Mouse (Mus musculus): ENCODE results near the gene Mpl. TPM values are rescaled to one million over a fixed set of nuclear protein-coding genes. Genes with fewer than 3 reads are reported as not detected.

Gene Mpl
- polyA plus RNA-seq, 1 experiment = not detected

DNA sequence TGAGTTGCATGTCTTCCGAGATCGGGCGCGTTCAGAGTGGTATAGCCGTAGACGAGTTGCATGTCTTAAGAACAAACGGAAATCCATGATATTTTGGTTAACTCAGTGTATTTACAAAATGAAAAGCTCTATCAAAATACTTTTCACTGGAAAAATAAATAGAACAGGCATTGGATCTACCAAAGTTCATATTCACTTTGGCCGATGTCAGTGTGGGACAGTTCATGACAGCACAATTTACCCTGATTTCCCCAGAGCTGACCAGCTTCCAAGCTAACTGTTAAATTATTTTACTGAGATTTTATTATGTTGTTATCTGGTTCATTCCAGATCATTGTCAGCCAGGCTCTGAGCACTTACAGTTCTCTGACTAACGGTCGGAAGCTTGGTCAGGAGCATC is 33.1 kb upstream of the Mpl start:
- H3K4me3 ChIP-seq = no peak overlapping the region
- H3K36me3 ChIP-seq (ENCODE audit: control insufficient read depth, insufficient read depth) = no peaks in the 10 kb centered on the region
- peaks cover 29% of the 10 kb centered on the region for H3K27me3 ChIP-seq (ENCODE audit: control insufficient read depth, insufficient read depth, insufficient read length)
- H3K79me2 ChIP-seq (ENCODE audit: control insufficient read depth, insufficient read depth) = no peaks in the 10 kb centered on the region
- TF ChIP-seq TCF3 (IDR thresholded peaks at IDR 0.05; ENCODE audit: insufficient read length, low read depth) = no peak
- H3K4me2 ChIP-seq (ENCODE audit: low read depth) = no peak overlapping the region
- no peak overlapping the region for H3ac ChIP-seq (ENCODE audit: control insufficient read depth, insufficient read length)

DNA sequence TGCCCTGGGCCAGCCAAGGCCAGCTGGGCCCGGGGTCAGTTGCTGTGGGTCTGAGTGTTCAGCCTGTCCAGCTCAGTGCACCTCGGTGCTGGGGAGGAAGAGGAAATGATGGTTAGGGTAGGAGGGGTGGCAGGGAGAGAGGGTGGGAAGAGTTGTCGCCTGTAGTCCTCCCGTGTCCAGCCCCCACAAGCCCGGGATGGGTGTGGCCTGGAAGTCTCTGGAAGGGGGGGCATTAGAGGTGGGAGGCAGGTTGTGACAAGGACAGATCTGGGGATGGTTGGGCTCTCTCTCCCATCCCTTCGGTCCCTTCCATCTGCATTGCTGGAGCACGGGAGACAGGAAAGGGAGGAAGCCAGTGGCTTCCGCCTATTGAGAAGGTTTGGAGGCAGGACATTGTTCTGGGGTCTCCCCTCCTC is 32.4 kb upstream of the Mpl start, which contains the start of gene Tie1:
Tie1 (minus strand) TSS at position 345 of the 416 bp plus-strand sequence.
- Histone ChIP-seq H3K36me3 (ENCODE audit: control insufficient read depth, insufficient read depth) (no peaks in the 10 kb centered on the region), H3K4me3 (no peak within 1 kb of the TSS), H3K79me2 (ENCODE audit: control insufficient read depth, insufficient read depth) (no peaks in the 10 kb centered on the region), H3ac (ENCODE audit: control insufficient read depth, insufficient read length) (no peak within 1 kb of the TSS), H3K27me3 (ENCODE audit: control insufficient read depth, insufficient read depth, insufficient read length) (peaks cover 35% of the 10 kb centered on the region), H3K4me2 (ENCODE audit: low read depth) (no peak within 1 kb of the TSS)
- TF ChIP-seq POLR2AphosphoS2 (IDR thresholded peaks at IDR 0.05; ENCODE audit: insufficient read length, low read depth) = no peak
- no peak for TF ChIP-seq POLR2A (IDR thresholded peaks at IDR 0.05; ENCODE audit: insufficient read length, low read depth)

GRCm38 (mm10) chr4:118476773-118477530 is 19.6 kb upstream of the Mpl start:
- Histone ChIP-seq H3K4me2 (ENCODE audit: low read depth) (no peak overlapping the region), H3K27me3 (ENCODE audit: control insufficient read depth, insufficient read depth, insufficient read length) (peaks cover 82% of the 10 kb centered on the region), H3K79me2 (ENCODE audit: control insufficient read depth, insufficient read depth) (no peaks in the 10 kb centered on the region), H3K36me3 (ENCODE audit: control insufficient read depth, insufficient read depth) (no peaks in the 10 kb centered on the region), H3ac (ENCODE audit: control insufficient read depth, insufficient read length) (no peak overlapping the region), H3K4me3 (no peak overlapping the region)
- TF ChIP-seq TCF3 (IDR thresholded peaks at IDR 0.05; ENCODE audit: insufficient read length, low read depth) = no peak
- no peak for TF ChIP-seq E2F4 (IDR thresholded peaks at IDR 0.05; ENCODE audit: insufficient read depth)
- no peak for TF ChIP-seq CEBPB (IDR thresholded peaks at IDR 0.05; ENCODE audit: insufficient read depth, poor library complexity, severe bottlenecking)
- TF ChIP-seq MYOD1 (IDR thresholded peaks at IDR 0.05; ENCODE audit: control insufficient read depth in 1 of 3, insufficient read length in 2 of 3, low read depth in 2 of 3) = no peak
- TF ChIP-seq USF1 (IDR thresholded peaks at IDR 0.05; ENCODE audit: low read depth) = no peak
- TF ChIP-seq TCF12 (IDR thresholded peaks at IDR 0.05; ENCODE audit: insufficient read depth, poor library complexity, severe bottlenecking) = no peak
- no peak for TF ChIP-seq SRF (IDR thresholded peaks at IDR 0.05; ENCODE audit: control insufficient read depth, insufficient read length, low read depth)
- no peak for TF ChIP-seq MAX (IDR thresholded peaks at IDR 0.05; ENCODE audit: low read depth)
- no peak for TF ChIP-seq POLR2A (IDR thresholded peaks at IDR 0.05; ENCODE audit: insufficient read length, low read depth)
- TF ChIP-seq MYOG (IDR thresholded peaks at IDR 0.05; ENCODE audit: control insufficient read depth in 1 of 3, insufficient read depth in 1 of 3, insufficient read length in 2 of 3, low read depth in 2 of 3) = no peak
- no peak for TF ChIP-seq REST (IDR thresholded peaks at IDR 0.05; ENCODE audit: insufficient read depth, insufficient read length)
- no peak for TF ChIP-seq POLR2AphosphoS2 (IDR thresholded peaks at IDR 0.05; ENCODE audit: insufficient read length, low read depth)

- Histone ChIP-seq H3K27me3 (ENCODE audit: control insufficient read depth, insufficient read depth, insufficient read length) (peaks cover 68% of the 10 kb centered on the region), H3K4me2 (ENCODE audit: low read depth) (no peak overlapping the region), H3K36me3 (ENCODE audit: control insufficient read depth, insufficient read depth) (no peaks in the 10 kb centered on the region), H3K79me2 (ENCODE audit: control insufficient read depth, insufficient read depth) (no peaks in the 10 kb centered on the region), H3K4me3 (no peak overlapping the region), H3ac (ENCODE audit: control insufficient read depth, insufficient read length) (no peak overlapping the region)
- TF ChIP-seq SRF (IDR thresholded peaks at IDR 0.05; ENCODE audit: control insufficient read depth, insufficient read length, low read depth) (no peak), REST (IDR thresholded peaks at IDR 0.05; ENCODE audit: insufficient read depth, insufficient read length) (no peak), MYOD1 (IDR thresholded peaks at IDR 0.05; ENCODE audit: control insufficient read depth in 1 of 3, insufficient read length in 2 of 3, low read depth in 2 of 3) (no peak), MAX (IDR thresholded peaks at IDR 0.05; ENCODE audit: low read depth) (no peak), CEBPB (IDR thresholded peaks at IDR 0.05; ENCODE audit: insufficient read depth, poor library complexity, severe bottlenecking) (no peak), POLR2A (IDR thresholded peaks at IDR 0.05; ENCODE audit: insufficient read length, low read depth) (no peak), TCF3 (IDR thresholded peaks at IDR 0.05; ENCODE audit: insufficient read length, low read depth) (no peak), MYOG (IDR thresholded peaks at IDR 0.05; ENCODE audit: control insufficient read depth in 1 of 3, insufficient read depth in 1 of 3, insufficient read length in 2 of 3, low read depth in 2 of 3) (no peak), E2F4 (IDR thresholded peaks at IDR 0.05; ENCODE audit: insufficient read depth) (no peak), USF1 (IDR thresholded peaks at IDR 0.05; ENCODE audit: low read depth) (no peak), POLR2AphosphoS2 (IDR thresholded peaks at IDR 0.05; ENCODE audit: insufficient read length, low read depth) (no peak), TCF12 (IDR thresholded peaks at IDR 0.05; ENCODE audit: insufficient read depth, poor library complexity, severe bottlenecking) (no peak)
Observed at GRCm38 (mm10) chr4:118472687-118473086, 15.4 kb upstream of the Mpl start.

GRCm38 (mm10) chr4:118471281-118471680 is 14.0 kb upstream of the Mpl start:
- Histone ChIP-seq H3K79me2 (ENCODE audit: control insufficient read depth, insufficient read depth) (no peaks in the 10 kb centered on the region), H3K27me3 (ENCODE audit: control insufficient read depth, insufficient read depth, insufficient read length) (peaks cover 71% of the 10 kb centered on the region), H3ac (ENCODE audit: control insufficient read depth, insufficient read length) (no peak overlapping the region), H3K4me2 (ENCODE audit: low read depth) (no peak overlapping the region), H3K4me3 (no peak overlapping the region), H3K36me3 (ENCODE audit: control insufficient read depth, insufficient read depth) (no peaks in the 10 kb centered on the region)
- TF ChIP-seq POLR2A (IDR thresholded peaks at IDR 0.05; ENCODE audit: insufficient read length, low read depth) (no peak), E2F4 (IDR thresholded peaks at IDR 0.05; ENCODE audit: insufficient read depth) (no peak), MYOD1 (IDR thresholded peaks at IDR 0.05; ENCODE audit: control insufficient read depth in 1 of 3, insufficient read length in 2 of 3, low read depth in 2 of 3) (no peak), MAX (IDR thresholded peaks at IDR 0.05; ENCODE audit: low read depth) (no peak), TCF3 (IDR thresholded peaks at IDR 0.05; ENCODE audit: insufficient read length, low read depth) (no peak), POLR2AphosphoS2 (IDR thresholded peaks at IDR 0.05; ENCODE audit: insufficient read length, low read depth) (no peak), USF1 (IDR thresholded peaks at IDR 0.05; ENCODE audit: low read depth) (no peak), SRF (IDR thresholded peaks at IDR 0.05; ENCODE audit: control insufficient read depth, insufficient read length, low read depth) (no peak), CEBPB (IDR thresholded peaks at IDR 0.05; ENCODE audit: insufficient read depth, poor library complexity, severe bottlenecking) (no peak), MYOG (IDR thresholded peaks at IDR 0.05; ENCODE audit: control insufficient read depth in 1 of 3, insufficient read depth in 1 of 3, insufficient read length in 2 of 3, low read depth in 2 of 3) (no peak), REST (IDR thresholded peaks at IDR 0.05; ENCODE audit: insufficient read depth, insufficient read length) (no peak), TCF12 (IDR thresholded peaks at IDR 0.05; ENCODE audit: insufficient read depth, poor library complexity, severe bottlenecking) (no peak)

Data from myocyte (in vitro differentiated cells).